Mouse (Mus musculus): Measurements from ENCODE around the gene St3gal4.
A peak's percentile ranks its signal among the peaks of the same experiment; 100 is the strongest.

Gene St3gal4

DNA sequence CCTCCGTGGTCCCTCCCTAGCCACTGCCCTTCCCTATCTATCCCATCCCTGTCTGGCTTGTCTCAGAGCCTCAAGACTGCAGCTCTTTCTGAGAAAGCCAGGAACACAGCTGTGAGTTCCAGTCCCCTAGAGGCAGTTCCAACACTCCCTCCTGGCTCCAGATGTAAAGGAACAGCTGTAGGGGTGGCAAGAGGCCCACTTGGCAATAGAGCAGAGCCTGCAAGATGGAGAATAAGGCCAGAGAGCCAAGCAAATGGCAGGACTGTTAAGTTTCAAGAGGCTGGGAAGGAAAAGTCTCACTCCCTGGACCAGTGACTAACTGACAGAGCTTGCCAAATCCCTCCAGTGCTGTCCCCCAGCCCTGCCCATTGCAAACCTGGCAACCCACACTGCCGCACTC is 73.3 kb downstream of the St3gal4 start:
- DNase-seq = peak; percentile 32 to 59

DNA sequence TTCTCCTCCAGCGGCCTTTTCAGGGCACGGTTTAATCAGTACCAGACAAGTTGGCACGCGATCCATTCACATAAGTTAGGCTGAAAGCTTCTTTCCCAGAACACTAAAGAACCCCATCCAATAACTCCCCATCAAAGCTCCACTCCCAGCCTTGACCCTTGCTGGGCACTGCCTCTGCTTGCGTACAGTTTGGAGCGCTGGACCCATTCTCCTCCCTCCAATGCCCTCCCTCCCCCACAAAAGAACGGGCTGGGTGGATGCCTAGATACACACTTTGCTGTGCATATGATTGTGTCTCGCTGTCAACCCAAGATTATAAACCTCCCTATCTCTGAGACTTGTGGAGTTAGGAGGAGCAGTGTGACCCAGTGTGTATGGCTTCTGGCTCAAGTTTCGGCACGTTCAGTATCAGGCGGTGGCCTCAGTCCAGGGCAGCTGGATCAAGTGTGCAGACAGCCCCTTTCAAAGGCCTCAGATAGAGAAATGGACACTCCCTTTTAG is 74.0 kb downstream of the St3gal4 start:
- DNase-seq = peak in 1 of 2 experiments; percentile 43

DNA sequence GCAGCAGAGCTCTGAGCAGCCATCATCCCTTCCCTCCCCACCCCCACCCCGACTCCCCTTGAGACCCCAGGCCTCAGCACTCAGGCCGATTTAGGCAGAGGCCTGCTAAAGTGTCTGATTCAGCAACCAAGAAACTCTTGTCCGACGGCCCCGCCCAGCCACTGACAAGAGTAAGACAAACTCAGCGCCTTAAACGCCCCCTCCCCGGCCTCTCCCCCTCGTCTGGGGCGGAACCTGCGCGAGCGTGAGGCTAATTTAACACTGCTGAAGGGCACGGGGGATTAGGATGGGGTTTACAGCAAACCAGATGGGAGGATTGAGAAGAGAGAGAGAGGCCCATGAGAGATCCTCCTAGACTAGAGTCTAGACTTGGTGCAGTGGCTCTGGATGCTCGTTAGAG is 74.6 kb downstream of the St3gal4 start:
- DNase-seq = peak in 1 of 2 experiments; percentile 39

DNA sequence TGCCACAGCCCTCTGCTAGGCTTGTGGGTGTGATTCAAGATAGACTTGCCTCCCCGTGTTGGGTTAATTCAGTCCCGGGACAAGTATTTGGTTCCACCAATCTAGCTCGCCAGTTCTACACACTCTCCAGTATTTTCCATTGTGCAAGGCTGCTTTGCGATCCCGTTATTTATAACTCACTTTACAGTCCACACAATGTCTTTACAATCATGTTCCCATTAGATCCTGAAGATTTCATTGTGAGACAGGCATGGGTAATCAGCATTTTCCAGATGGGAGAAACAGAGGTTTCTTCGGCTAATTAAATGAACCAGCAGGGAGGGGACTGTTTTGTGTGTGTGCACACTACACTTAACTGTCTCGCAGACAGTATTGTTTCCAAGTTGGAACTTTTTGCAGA is 75.4 kb downstream of the St3gal4 start:
- no peak for DNase-seq

DNA sequence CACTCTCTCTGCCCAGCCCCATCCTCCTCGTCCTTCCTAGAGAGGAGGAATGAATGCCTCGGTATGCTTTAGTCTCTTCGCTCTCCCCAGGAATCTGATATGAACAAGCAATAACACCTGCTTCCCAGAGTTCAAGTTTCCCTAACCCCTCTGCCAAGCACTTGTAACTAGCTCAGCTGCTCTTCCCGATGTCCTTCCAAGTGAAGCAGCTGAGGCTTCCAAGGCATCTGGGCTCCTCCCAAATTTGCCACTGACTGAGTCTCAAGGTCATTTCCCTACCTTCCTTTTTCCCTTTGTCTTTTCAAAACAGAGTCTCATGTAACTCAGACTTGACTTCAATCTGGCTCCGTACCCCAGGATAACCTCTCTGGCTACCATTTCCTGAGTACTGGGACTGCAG is 77.6 kb downstream of the St3gal4 start:
- no peak for DNase-seq

GRCm38 (mm10) chr9:35039846-35040245 is 79.2 kb downstream of the St3gal4 start:
- DNase-seq = no peak

DNA sequence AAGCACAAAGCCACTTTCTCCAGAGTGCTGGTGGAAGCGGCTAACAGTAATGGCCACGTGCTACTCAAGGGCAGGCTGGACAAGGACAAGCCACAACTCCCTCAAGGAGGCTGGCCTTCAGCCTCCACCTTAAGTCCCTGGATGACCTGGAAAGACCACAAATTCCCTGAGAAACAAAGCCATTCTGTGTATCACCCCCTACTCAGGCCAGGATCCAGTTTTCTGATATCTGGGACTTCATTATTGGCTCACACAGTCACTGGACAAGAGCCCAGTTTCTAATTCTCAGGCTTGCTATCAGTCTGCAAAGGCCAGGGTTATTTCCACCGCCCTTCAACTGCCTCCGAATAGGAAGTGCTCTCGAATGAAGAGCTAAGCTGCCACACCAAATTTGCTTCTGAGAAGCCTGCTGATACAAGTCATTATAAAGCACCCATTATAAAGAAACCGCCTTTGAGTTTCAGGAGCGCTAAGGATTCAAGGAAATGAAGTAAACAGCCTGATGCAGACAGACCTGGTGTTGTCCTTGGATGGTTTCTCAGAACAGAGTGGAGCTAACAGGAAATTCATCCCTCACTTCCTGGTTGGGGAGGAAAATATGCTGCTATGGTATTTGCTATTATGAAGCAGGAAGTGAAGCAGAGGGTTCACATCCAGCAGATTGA is 80.0 kb downstream of the St3gal4 start:
- DNase-seq = peak in 1 of 2 experiments; percentile 57

GRCm38 (mm10) chr9:35035074-35035473 is 84.0 kb downstream of the St3gal4 start:
- DNase-seq = no peak

- peak in 1 of 2 experiments; percentile 21 for DNase-seq
Measured at GRCm38 (mm10) chr9:35032457-35032856, 86.6 kb downstream of the St3gal4 start.

GRCm38 (mm10) chr9:35030823-35031222 is 88.2 kb downstream of the St3gal4 start:
- peak in 1 of 2 experiments; percentile 56 for DNase-seq

DNA sequence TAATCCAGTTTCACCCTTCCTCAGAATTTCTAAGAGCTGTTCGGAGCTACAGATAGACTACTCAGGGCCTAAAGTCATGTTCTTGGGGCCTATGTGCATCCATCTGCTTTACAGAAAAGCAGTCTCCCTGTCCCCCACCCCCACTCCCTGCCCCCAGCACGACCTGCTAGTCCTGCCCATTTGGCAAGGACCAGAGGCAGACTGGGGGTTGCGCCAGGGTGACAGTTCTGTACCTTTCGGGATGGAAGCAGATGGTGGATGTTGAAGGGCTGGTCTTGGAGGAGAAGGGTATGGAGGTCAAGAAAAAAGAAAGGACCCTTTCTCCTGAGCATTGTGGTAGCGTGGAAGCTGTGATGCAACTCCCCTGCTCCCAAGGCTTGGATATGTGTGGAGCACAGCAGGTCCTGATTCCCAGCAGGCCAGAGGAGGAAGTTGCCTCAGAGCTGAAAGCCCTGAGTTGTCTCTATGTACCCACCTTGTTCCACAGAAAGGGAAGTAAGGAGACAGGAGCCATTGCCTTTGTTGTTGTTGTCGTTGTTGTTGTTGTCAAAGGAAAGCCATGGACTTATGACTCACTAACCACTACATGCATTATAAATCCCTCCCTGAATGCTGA is 91.6 kb downstream of the St3gal4 start:
- no peak for DNase-seq

GRCm38 (mm10) chr9:35026897-35027311 is 92.2 kb downstream of the St3gal4 start:
- DNase-seq = peak; percentile 53 to 59

DNA sequence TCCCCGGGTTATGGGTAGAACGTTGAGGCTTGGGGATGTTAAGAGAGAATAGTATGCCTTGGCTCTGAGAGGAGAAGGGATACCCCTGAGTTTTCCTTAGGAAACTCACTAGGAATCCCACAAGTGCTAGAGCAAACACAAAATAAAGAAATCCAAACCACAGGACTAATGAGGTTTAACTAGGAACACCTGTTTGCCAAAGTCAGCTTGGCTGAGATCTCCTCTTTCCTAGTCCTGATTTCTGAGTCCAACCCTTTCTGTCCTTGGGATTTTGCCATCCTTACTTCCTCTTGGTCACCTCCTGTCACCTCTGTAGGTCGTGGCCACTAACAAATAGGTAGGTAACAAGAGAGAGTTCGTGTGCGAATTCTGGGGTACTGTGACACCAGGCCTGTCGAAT is 92.8 kb downstream of the St3gal4 start:
- DNase-seq = no peak

DNA sequence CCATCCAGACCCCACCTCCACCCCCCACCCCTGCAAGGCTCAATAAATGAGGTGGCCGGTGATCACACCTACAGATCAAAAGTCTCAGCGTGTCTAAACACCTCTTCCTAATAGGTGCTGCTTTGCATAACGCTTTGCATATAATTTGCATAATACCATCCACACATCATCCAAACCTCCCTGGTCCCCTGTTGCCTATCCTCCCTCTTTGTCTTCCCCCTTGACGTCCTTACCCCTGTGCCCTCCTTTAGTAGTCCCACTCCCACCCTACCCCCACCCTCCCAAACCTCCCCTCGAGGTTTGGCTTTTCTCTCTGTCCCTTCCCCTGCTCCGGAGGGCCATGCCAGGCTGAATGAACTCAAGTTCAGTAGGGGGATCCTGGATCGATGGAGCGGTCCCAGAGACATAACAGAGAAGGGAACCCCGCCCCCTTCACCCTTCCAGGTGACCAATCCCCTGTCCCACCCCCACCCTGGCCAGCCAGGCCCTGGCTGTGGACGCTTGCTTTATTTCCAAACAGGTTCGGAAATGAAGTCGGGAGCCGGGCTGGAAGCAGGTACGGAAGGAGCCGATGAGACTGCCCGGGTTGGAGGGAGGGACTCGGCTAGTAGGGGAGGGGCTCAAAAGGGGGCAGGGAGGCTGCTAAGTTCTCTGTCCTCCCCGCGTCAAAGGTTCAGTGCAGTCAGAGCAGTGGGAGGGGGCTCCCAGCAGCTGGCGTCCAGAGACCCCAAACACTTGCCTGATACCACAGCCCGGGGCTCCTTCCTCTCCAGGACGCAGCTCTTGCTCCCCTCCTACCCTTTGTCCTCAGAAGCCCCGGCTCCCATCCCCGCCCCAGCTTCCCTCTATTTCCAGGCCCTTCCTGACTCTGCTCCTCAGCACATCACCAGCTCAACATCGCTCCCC is 94.2 kb downstream of the St3gal4 start:
- DNase-seq = peak in 1 of 2 experiments; percentile 25

GRCm38 (mm10) chr9:35021744-35022143 is 97.3 kb downstream of the St3gal4 start:
- DNase-seq = no peak

- DNase-seq = no peak
Measured at GRCm38 (mm10) chr9:35020015-35020653, 98.9 kb downstream of the St3gal4 start.

DNA sequence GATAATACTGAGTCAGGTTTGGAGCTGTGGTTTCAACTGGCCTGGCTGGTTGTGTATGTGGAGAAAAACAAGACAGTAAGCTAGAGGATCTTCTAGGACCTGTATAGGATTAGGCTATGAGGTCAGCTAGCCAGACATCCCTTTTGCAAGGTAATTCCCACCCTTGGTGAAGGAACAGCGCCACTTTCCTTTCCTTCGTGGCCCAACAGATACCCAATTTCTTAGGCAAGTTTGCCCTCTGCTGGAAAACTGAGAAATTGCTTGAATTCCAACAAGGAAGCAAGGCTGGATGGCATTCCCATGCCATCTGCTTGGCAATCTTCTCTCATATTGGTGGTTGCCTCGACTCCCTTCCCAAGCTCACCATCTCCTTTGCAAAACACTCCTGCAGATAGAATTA is 99.7 kb downstream of the St3gal4 start:
- DNase-seq = peak in 1 of 2 experiments; percentile 80

DNA sequence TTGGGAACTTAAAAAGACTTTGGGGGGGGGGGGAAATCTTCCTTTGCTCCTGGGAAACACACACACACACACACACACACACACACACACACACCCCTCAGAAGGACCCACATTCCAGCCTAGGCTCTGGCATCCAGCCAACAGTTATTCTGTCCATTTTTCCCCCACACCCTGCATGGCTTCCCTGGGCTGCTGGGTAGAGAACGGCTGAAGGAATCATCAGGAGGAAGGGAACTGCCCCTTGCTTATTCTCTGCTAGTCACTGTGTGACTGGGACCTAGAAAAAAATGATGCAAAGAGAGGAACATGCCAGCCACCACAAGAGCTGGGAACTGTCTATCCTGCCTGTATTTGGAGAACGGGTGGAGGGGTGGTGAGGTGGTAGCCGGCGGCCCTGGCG is 101.0 kb downstream of the St3gal4 start:
- no peak for DNase-seq

GRCm38 (mm10) chr9:35017563-35017962 is 101.5 kb downstream of the St3gal4 start:
- DNase-seq = peak in 1 of 2 experiments; percentile 46

- DNase-seq = peak; percentile 39 to 56
Measured at GRCm38 (mm10) chr9:35016762-35017161, 102.3 kb downstream of the St3gal4 start.

- no peak for DNase-seq
Measured at GRCm38 (mm10) chr9:35007697-35008341, 111.2 kb downstream of the St3gal4 start.

GRCm38 (mm10) chr9:35004113-35004512 is 115.0 kb downstream of the St3gal4 start:
- no peak for DNase-seq

All from kidney, postnatal 25 days (tissue).